Mouse (Mus musculus) G1E (cell line): ENCODE measurements around the gene Spats1. TPM values are rescaled to one million over a fixed set of nuclear protein-coding genes. Genes with fewer than 3 reads are reported as not detected.

Experiments used
- ATAC-seq: 2 replicates; pipeline ENCODE4 v1.8.0; 2016; ENCODE audit warnings: mild to moderate bottlenecking; ENCODE audit not compliant: insufficient number of reproducible peaks, poor library complexity, low FRiP score, severe bottlenecking; ENCODE audit errors: extremely low read depth
- DNase-seq: peaks from one replicate; pipeline ENCODE4 v3.0.0; 2012; ENCODE audit warnings: low spot score
- H3K27me3 ChIP-seq: 2 replicates; pipeline ENCODE4 v1.6.1; 2012; ENCODE audit warnings: mild to moderate bottlenecking, low read length, inconsistent platforms; ENCODE audit not compliant: insufficient read depth
- H3K36me3 ChIP-seq: replicated peaks from 2 replicates; pipeline ENCODE3; 2012; ENCODE audit warnings: mild to moderate bottlenecking, inconsistent platforms
- H3K4me1 ChIP-seq: 2 replicates; pipeline ENCODE4 v1.6.1; 2012; ENCODE audit warnings: low read depth, low read length, inconsistent platforms, mixed read lengths; ENCODE audit not compliant: insufficient read depth
- H3K4me3 ChIP-seq: 2 replicates; pipeline ENCODE4 v1.5.1; 2012; ENCODE audit warnings: low read depth, mild to moderate bottlenecking, inconsistent platforms, low read length, moderate library complexity, mixed read lengths
- H3K9me3 ChIP-seq: replicated peaks from 2 replicates; pipeline ENCODE4 v1.6.1; 2012; ENCODE audit warnings: inconsistent platforms
- CTCF ChIP-seq: IDR thresholded peaks from 2 replicates; pipeline ENCODE4 v1.5.1; 2012; ENCODE audit warnings: low read depth, low read length, inconsistent platforms, mixed read lengths
- GATA1 ChIP-seq: IDR thresholded peaks from 2 replicates; pipeline ENCODE4 v1.6.1; 2012; ENCODE audit warnings: borderline replicate concordance, low read length, inconsistent platforms, mixed read lengths
- GATA2 ChIP-seq: IDR thresholded peaks from 2 replicates; pipeline ENCODE4 v1.6.1; 2012; ENCODE audit warnings: low read depth, low read length, inconsistent platforms, borderline replicate concordance
- POLR2AphosphoS5 ChIP-seq: IDR thresholded peaks from 2 replicates; pipeline ENCODE4 v1.6.1; 2012; ENCODE audit warnings: low read depth, low read length, inconsistent platforms; ENCODE audit not compliant: insufficient replicate concordance
- TAL1 ChIP-seq: conservative IDR thresholded peaks from 2 replicates; pipeline ENCODE4 v1.6.1; 2012; ENCODE audit warnings: low read depth, low read length, inconsistent platforms, mixed read lengths
- polyA plus RNA-seq: library from polyadenylated mRNA; stranded (reverse); fragments of >175 nt; gene quantifications from 2 replicates; pipeline ENCODE4 v1.2.3, GENCODE M21; 2012
- total RNA-seq, 2 experiments: library from RNA; stranded (forward) in 1 of 2; stranded (reverse) in 1 of 2; fragments of 200-1000 nt in 1 of 2; fragments of >200 nt in 1 of 2; fragmentation: Nextera tagmentation in 1 of 2; gene quantifications; 2 replicates each; pipeline ENCODE4 v1.2.3; 2014 to 2017

The Spats1 gene
- total and polyA plus RNA-seq, 3 experiments = 0.11 TPM; not detected in 2

DNA sequence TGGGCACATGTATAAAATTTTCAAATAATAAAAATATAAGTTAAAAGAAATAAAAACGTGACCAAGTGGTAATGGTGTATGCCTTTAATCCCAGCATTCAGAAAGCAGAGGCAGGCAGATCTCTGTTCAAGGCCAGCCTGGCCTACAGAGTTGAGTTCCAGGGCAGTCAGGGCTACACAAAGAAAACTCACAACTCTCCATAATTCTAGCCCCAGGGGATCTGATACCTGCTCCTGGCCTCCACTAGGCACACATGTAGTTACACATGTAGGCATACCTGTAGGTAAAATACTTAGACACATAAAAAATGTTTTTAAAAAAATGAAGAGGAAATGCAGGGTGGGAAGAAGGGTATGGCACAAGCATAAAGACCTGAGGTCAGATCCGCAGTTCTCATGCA, 20.4 kb downstream of the Spats1 start:
- no peak for ATAC-seq
- no peak for DNase-seq
- peaks cover 2% of the 10 kb centered on the region; the same call in 1 of the 2 replicates for H3K4me1 ChIP-seq
- H3K36me3 ChIP-seq = peaks cover 4% of the 10 kb centered on the region
- H3K4me3 ChIP-seq = no peak overlapping the region
- TF ChIP-seq GATA2 (no peak), GATA1 (no peak), POLR2AphosphoS5 (no peak), CTCF (no peak), TAL1 (no peak)
- no peaks in the 10 kb centered on the region for H3K9me3 ChIP-seq
- H3K27me3 ChIP-seq = no peaks in the 10 kb centered on the region; the same call in 1 of the 2 replicates

- DNase-seq = no peak
- no peaks in the 10 kb centered on the region for H3K9me3 ChIP-seq
- peaks cover 4% of the 10 kb centered on the region; the same call in 1 of the 2 replicates for H3K4me1 ChIP-seq
- H3K27me3 ChIP-seq = no peaks in the 10 kb centered on the region
- peaks cover 16% of the 10 kb centered on the region for H3K36me3 ChIP-seq
- TF ChIP-seq GATA2 (no peak), POLR2AphosphoS5 (no peak), TAL1 (no peak), GATA1 (no peak), CTCF (no peak)
- no peak for ATAC-seq
- no peak overlapping the region for H3K4me3 ChIP-seq
Measured at GRCm38 (mm10) chr17:45452271-45452670, 22.9 kb downstream of the Spats1 start.

- no peak; the same call in 1 of the 2 replicates for ATAC-seq
- no peaks in the 10 kb centered on the region for H3K9me3 ChIP-seq
Measured at GRCm38 (mm10) chr17:45450153-45450552, 25.1 kb downstream of the Spats1 start.

DNA sequence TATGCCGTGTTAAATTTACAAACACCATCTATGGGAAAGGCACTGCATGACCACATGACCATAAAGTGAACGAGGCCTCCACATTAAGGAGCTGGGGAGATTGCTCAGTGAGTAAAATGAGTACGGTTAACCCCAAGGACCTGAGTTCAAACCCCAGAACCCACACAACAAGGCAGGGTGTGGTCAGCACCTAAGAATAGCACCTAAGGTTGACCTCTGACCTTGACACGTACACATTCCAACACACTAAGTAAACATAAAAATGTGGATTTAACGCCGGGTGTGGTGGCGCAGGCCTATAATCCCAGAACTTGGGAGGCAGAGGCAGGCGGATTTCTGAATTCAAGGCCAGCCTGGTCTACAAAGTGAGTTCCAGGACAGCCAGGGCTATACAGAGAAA, 25.6 kb downstream of the Spats1 start:
- Histone ChIP-seq H3K27me3 (no peaks in the 10 kb centered on the region), H3K4me1 (peaks cover 4% of the 10 kb centered on the region; the same call in 1 of the 2 replicates), H3K4me3 (no peak overlapping the region), H3K36me3 (peaks cover 26% of the 10 kb centered on the region), H3K9me3 (no peaks in the 10 kb centered on the region)
- TF ChIP-seq TAL1 = no peak
- no peak for TF ChIP-seq POLR2AphosphoS5
- no peak for TF ChIP-seq GATA1
- no peak for TF ChIP-seq GATA2
- TF ChIP-seq CTCF = no peak
- ATAC-seq (no peak), DNase-seq (no peak)

More at GRCm38 (mm10) chr17:45450153-45450552, 25.1 kb downstream of the Spats1 start:
- DNase-seq = no peak
- Histone ChIP-seq H3K27me3 (no peaks in the 10 kb centered on the region), H3K36me3 (peaks cover 26% of the 10 kb centered on the region), H3K4me1 (peaks cover 4% of the 10 kb centered on the region; the same call in 1 of the 2 replicates), H3K4me3 (no peak overlapping the region)
- no peak for TF ChIP-seq TAL1
- TF ChIP-seq POLR2AphosphoS5 = no peak
- no peak for TF ChIP-seq GATA1
- TF ChIP-seq GATA2 = no peak
- no peak for TF ChIP-seq CTCF

- Histone ChIP-seq H3K36me3 (peaks cover 35% of the 10 kb centered on the region), H3K9me3 (no peaks in the 10 kb centered on the region), H3K27me3 (no peaks in the 10 kb centered on the region), H3K4me3 (no peak overlapping the region), H3K4me1 (peaks cover 4% of the 10 kb centered on the region; the same call in 1 of the 2 replicates)
- ATAC-seq = no peak
- DNase-seq = no peak
- TF ChIP-seq GATA1 (no peak), CTCF (no peak), TAL1 (no peak)
Measured at GRCm38 (mm10) chr17:45447063-45447462, 28.2 kb downstream of the Spats1 start.

DNA sequence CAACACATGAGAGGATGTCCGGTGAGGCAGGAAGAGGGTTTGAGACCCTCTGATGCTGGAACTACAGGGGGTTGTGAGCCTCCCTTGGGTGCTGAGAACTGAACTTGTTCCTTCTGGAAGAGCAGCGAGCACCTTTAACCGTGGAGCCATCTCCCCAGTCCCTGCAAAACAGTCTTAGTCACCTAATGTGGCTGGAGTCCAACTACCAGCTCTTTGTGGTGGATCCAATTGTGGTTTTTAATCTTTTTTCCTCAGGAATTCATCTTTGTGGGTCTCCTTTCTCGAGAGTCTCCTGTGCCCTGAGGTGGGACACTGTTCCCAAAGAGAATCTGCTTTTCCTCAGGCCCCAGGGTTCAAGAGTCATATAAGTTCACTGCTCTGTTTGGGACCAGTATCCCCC, 29.3 kb downstream of the Spats1 start:
- Histone ChIP-seq H3K4me1 (peaks cover 4% of the 10 kb centered on the region; the same call in 1 of the 2 replicates), H3K4me3 (no peak overlapping the region), H3K9me3 (no peaks in the 10 kb centered on the region), H3K36me3 (peaks cover 35% of the 10 kb centered on the region), H3K27me3 (no peaks in the 10 kb centered on the region)
- DNase-seq (no peak), ATAC-seq (no peak)
- TF ChIP-seq GATA1 (no peak), POLR2AphosphoS5 (no peak)

DNA sequence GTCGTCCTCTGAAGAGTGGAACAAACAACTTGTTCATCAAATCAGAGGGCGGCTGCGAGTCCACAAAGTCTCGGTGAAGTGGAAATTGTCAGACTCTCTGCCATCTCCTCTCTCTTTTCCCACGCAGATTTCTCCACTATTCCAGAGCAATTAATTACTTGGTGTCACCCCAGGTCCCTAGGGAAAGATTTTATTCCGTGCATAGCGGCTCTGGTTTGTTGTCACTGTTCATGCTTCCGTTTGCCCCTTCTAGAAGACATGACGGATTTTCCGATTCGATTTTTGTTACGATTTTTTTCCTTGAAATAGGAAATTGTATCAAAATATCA, 41.0 kb downstream of the Spats1 start:
- no peak for ATAC-seq

More for the DNA sequence above, 41.0 kb downstream of the Spats1 start:
- peak overlapping the region; percentile 95 for H3K4me3 ChIP-seq
- no peaks in the 10 kb centered on the region for H3K9me3 ChIP-seq
- no peaks in the 10 kb centered on the region for H3K27me3 ChIP-seq
- TF ChIP-seq GATA1 = no peak
- no peak for TF ChIP-seq TAL1
- no peak for TF ChIP-seq GATA2
- TF ChIP-seq CTCF = no peak
- no peak for TF ChIP-seq POLR2AphosphoS5
- H3K4me1 ChIP-seq = peaks cover 31% of the 10 kb centered on the region
- DNase-seq = no peak
- peaks cover 11% of the 10 kb centered on the region for H3K36me3 ChIP-seq
